Mouse (Mus musculus) MEL (cell line): ENCODE results near the gene Rsbn1l. TPM values are rescaled to one million over a fixed set of nuclear protein-coding genes. Genes with fewer than 3 reads are reported as not detected.

Experiments used
- DNase-seq: peaks from one replicate; pipeline ENCODE4 v3.0.0; 2011; ENCODE audit warnings: low read depth, low spot score
- H3K27ac ChIP-seq: 2 replicates; pipeline ENCODE4 v1.5.1; 2012; ENCODE audit warnings: low read depth, mild to moderate bottlenecking, control low read depth, low read length, moderate library complexity; ENCODE audit not compliant: control insufficient read depth
- H3K27me3 ChIP-seq, 2 experiments: fragments of 150-350 bp in 1 of 2; sonication (generic) in 1 of 2; 2 replicates each; pipeline ENCODE4 v1.6.1; 2012; ENCODE audit warnings: low read length in 2 of 2, mild to moderate bottlenecking in 2 of 2, improper control_type of control experiment in 1 of 2, moderate library complexity in 1 of 2; ENCODE audit not compliant: insufficient read depth in 2 of 2, control insufficient read depth in 1 of 2
- H3K36me3 ChIP-seq, 2 experiments: 2 replicates each; pipeline ENCODE4 v1.6.1; 2012 to 2014; ENCODE audit warnings: low read length in 2 of 2, improper control_type of control experiment in 1 of 2, inconsistent platforms in 1 of 2, mild to moderate bottlenecking in 1 of 2; ENCODE audit not compliant: insufficient read depth in 2 of 2, control insufficient read depth in 1 of 2
- H3K4me1 ChIP-seq, 2 experiments: fragments of 150-350 bp in 1 of 2; sonication (generic) in 1 of 2; 2 replicates each; pipeline ENCODE4 v1.6.1; 2012; ENCODE audit warnings: low read length in 2 of 2, improper control_type of control experiment in 1 of 2, mild to moderate bottlenecking in 1 of 2; ENCODE audit not compliant: insufficient read depth in 2 of 2, control insufficient read depth in 1 of 2
- H3K4me3 ChIP-seq, 2 experiments: fragments of 150-350 bp in 1 of 2; sonication (generic) in 1 of 2; 2 replicates each; pipeline ENCODE4 v1.5.1; 2012; ENCODE audit warnings: low read depth in 2 of 2, low read length in 2 of 2, mild to moderate bottlenecking in 2 of 2, moderate library complexity in 2 of 2, control low read depth in 1 of 2, improper control_type of control experiment in 1 of 2; ENCODE audit not compliant: control insufficient read depth in 1 of 2, insufficient read depth in 1 of 2
- H3K79me2 ChIP-seq: 2 replicates; pipeline ENCODE4 v1.6.1; 2012; ENCODE audit warnings: mild to moderate bottlenecking, low read length, moderate library complexity; ENCODE audit not compliant: control insufficient read depth, poor library complexity, insufficient read depth
- H3K9ac ChIP-seq: 2 replicates; pipeline ENCODE4 v1.6.1; 2012; ENCODE audit warnings: low read depth, mild to moderate bottlenecking, control low read depth, low read length, moderate library complexity; ENCODE audit not compliant: control insufficient read depth, poor library complexity, severe bottlenecking
- H3K9me3 ChIP-seq: fragments of 150-350 bp; sonication (generic); replicated peaks from 2 replicates; pipeline ENCODE4 v1.6.1; 2012; ENCODE audit warnings: mild to moderate bottlenecking, low read length, improper control_type of control experiment, moderate library complexity; ENCODE audit not compliant: insufficient read depth
- CTCF ChIP-seq, 3 experiments: IDR thresholded peaks in 2 of 3; conservative IDR thresholded peaks in 1 of 3; 2 replicates each; pipeline ENCODE4 v1.5.1; 2011 to 2012; ENCODE audit warnings: low read length in 3 of 3, low read depth in 2 of 3, mild to moderate bottlenecking in 2 of 3, improper control_type of control experiment in 1 of 3, inconsistent platforms in 1 of 3, mixed read lengths in 1 of 3, moderate library complexity in 1 of 3; ENCODE audit not compliant: control insufficient read depth in 1 of 3, insufficient read depth in 1 of 3, poor library complexity in 1 of 3, severe bottlenecking in 1 of 3
- E2F4 ChIP-seq: IDR thresholded peaks from 2 replicates; pipeline ENCODE4 v1.6.1; 2011; ENCODE audit warnings: low read depth, low read length, improper control_type of control experiment, borderline replicate concordance
- EP300 ChIP-seq, 2 experiments: IDR thresholded peaks; 2 replicates each; pipeline ENCODE4 v1.6.1; 2011; ENCODE audit warnings: improper control_type of control experiment in 2 of 2, low read length in 2 of 2, low read depth in 1 of 2, mild to moderate bottlenecking in 1 of 2
- GABPA ChIP-seq: IDR thresholded peaks from 2 replicates; pipeline ENCODE4 v1.6.1; 2012; ENCODE audit warnings: low read depth, mild to moderate bottlenecking, inconsistent platforms, low read length, improper control_type of control experiment, moderate library complexity
- GATA1 ChIP-seq: IDR thresholded peaks from 2 replicates; pipeline ENCODE4 v1.6.1; 2011; ENCODE audit warnings: low read depth, low read length, improper control_type of control experiment
- KAT2A ChIP-seq: conservative IDR thresholded peaks from 2 replicates; pipeline ENCODE4 v1.6.1; 2012; ENCODE audit warnings: low read depth, low read length, improper control_type of control experiment, inconsistent platforms
- MAFK ChIP-seq: IDR thresholded peaks from 2 replicates; pipeline ENCODE4 v1.6.1; 2011; ENCODE audit warnings: low read depth, mild to moderate bottlenecking, low read length, improper control_type of control experiment, borderline replicate concordance
- MAZ ChIP-seq: IDR thresholded peaks from 2 replicates; pipeline ENCODE4 v1.6.1; 2012; ENCODE audit warnings: low read depth, mild to moderate bottlenecking, inconsistent platforms, low read length, improper control_type of control experiment
- MEF2A ChIP-seq: IDR thresholded peaks from 2 replicates; pipeline ENCODE4 v1.6.1; 2014; ENCODE audit warnings: low read depth, mild to moderate bottlenecking, inconsistent platforms, low read length, improper control_type of control experiment; ENCODE audit not compliant: poor library complexity, insufficient replicate concordance, severe bottlenecking; ENCODE audit errors: extremely low read depth
- MYB ChIP-seq: IDR thresholded peaks from 2 replicates; pipeline ENCODE4 v1.6.1; 2011; ENCODE audit warnings: mild to moderate bottlenecking, low read depth, low read length, improper control_type of control experiment
- MYC ChIP-seq: IDR thresholded peaks from 2 replicates; pipeline ENCODE4 v1.6.1; 2011; ENCODE audit warnings: low read depth, mild to moderate bottlenecking, low read length, improper control_type of control experiment, moderate library complexity
- NELFE ChIP-seq: IDR thresholded peaks from 2 replicates; pipeline ENCODE4 v1.6.1; 2011; ENCODE audit warnings: low read depth, low read length, improper control_type of control experiment
- POLR2A ChIP-seq, 2 experiments: IDR thresholded peaks; 2 replicates each; pipeline ENCODE4 v1.6.1; 2011 to 2012; ENCODE audit warnings: low read length in 2 of 2, mild to moderate bottlenecking in 2 of 2, control low read depth in 1 of 2, improper control_type of control experiment in 1 of 2, low read depth in 1 of 2, moderate library complexity in 1 of 2; ENCODE audit not compliant: control insufficient read depth in 1 of 2, insufficient read depth in 1 of 2, poor library complexity in 1 of 2
- SMC3 ChIP-seq: IDR thresholded peaks from 2 replicates; pipeline ENCODE4 v1.6.1; 2011; ENCODE audit warnings: low read depth, low read length, improper control_type of control experiment
- TAL1 ChIP-seq: IDR thresholded peaks from 2 replicates; pipeline ENCODE4 v1.6.1; 2012; ENCODE audit warnings: mild to moderate bottlenecking, inconsistent platforms, low read length, moderate library complexity, mixed read lengths
- UBTF ChIP-seq: IDR thresholded peaks from 2 replicates; pipeline ENCODE4 v1.6.1; 2012; ENCODE audit warnings: low read depth, mild to moderate bottlenecking, inconsistent platforms, low read length, improper control_type of control experiment, moderate library complexity, borderline replicate concordance; ENCODE audit not compliant: insufficient read depth
- USF1 ChIP-seq: IDR thresholded peaks from 2 replicates; pipeline ENCODE4 v1.6.1; 2014; ENCODE audit warnings: low read depth, mild to moderate bottlenecking, inconsistent platforms, low read length, improper control_type of control experiment, moderate library complexity
- USF2 ChIP-seq, 2 experiments: IDR thresholded peaks; 2 replicates each; pipeline ENCODE4 v1.6.1; 2011 to 2012; ENCODE audit warnings: improper control_type of control experiment in 2 of 2, low read length in 2 of 2, borderline replicate concordance in 1 of 2, inconsistent platforms in 1 of 2, low read depth in 1 of 2, mild to moderate bottlenecking in 1 of 2; ENCODE audit not compliant: insufficient read depth in 1 of 2
- ZC3H11A ChIP-seq: IDR thresholded peaks from 2 replicates; pipeline ENCODE4 v1.6.1; 2012; ENCODE audit warnings: low read depth, mild to moderate bottlenecking, inconsistent platforms, low read length, improper control_type of control experiment
- ZKSCAN1 ChIP-seq: IDR thresholded peaks from 2 replicates; pipeline ENCODE4 v1.6.1; 2012; ENCODE audit warnings: low read depth, mild to moderate bottlenecking, inconsistent platforms, low read length, improper control_type of control experiment, moderate library complexity
- ZNF384 ChIP-seq: IDR thresholded peaks from 2 replicates; pipeline ENCODE4 v1.6.1; 2012; ENCODE audit warnings: low read depth, mild to moderate bottlenecking, inconsistent platforms, low read length, improper control_type of control experiment
- polyA plus RNA-seq, 2 experiments: library from polyadenylated mRNA; stranded (reverse) in 1 of 2; unstranded in 1 of 2; fragments of >175 nt in 1 of 2; fragments of >200 nt in 1 of 2; gene quantifications; 2 replicates each; pipeline versions ENCODE4 v1.2.1 to v1.2.4; 2012; ENCODE audit warnings: low replicate concordance in 2 of 2, low read depth in 1 of 2; ENCODE audit not compliant: insufficient read length in 2 of 2, insufficient read depth in 1 of 2, missing spikeins in 1 of 2
- total RNA-seq: library from RNA; depleted of rRNA; stranded (reverse); fragments of 300-350 nt; gene quantifications from 2 replicates; pipeline ENCODE4 v1.2.3, GENCODE M21; 2012

The Rsbn1l gene
- total and polyA plus RNA-seq, 3 experiments, result 5.0 to 78.2 (median 17.4) TPM

DNA sequence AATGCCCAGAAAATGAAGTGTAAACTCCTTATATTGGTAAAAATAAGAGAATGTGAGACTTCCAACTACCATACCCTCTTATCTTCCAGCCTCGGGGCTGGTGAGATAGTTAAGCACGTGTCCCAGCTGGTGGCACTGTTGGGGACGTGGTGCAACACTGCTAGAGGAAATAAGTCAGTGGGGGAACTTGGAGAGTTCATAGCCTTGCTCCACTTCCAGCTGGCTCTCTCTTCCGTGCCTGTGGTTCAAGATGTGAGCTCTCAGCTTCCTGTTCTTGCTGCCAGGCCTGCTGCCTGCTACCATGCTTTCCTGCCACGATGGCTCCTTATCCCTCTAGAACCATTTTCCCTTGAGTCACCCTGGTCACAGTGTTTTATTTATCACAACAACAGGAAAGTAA lies 15.0 kb downstream of the Rsbn1l start (continued):
- TF ChIP-seq MAFK, result no peak
- no peak for TF ChIP-seq MAZ
- TF ChIP-seq USF2 (IDR thresholded peaks at IDR 0.05; ENCODE audit: borderline replicate concordance in 1 of 2, insufficient read depth in 1 of 2, low read depth in 1 of 2, low read length in 2 of 2), result 0 out of 4 replicates have a peak, but pooled peaks of 1 of the 2 experiments have one; percentile 21
- TF ChIP-seq CTCF (IDR thresholded peaks at IDR 0.05 in 2 of 3, conservative IDR thresholded peaks at IDR 0.05 in 1 of 3; ENCODE audit: control insufficient read depth in 1 of 3, insufficient read depth in 1 of 3, low read depth in 2 of 3, low read length in 3 of 3, poor library complexity in 1 of 3, severe bottlenecking in 1 of 3), result 0 out of 6 replicates have a peak, but pooled peaks of 1 of the 3 experiments have one; percentile 13
- peak; percentile 91 for TF ChIP-seq TAL1
- TF ChIP-seq USF1, result peak; percentile 89
- TF ChIP-seq POLR2A (IDR thresholded peaks at IDR 0.05; ENCODE audit: control insufficient read depth in 1 of 2, insufficient read depth in 1 of 2, low read depth in 1 of 2, low read length in 2 of 2, poor library complexity in 1 of 2), result peak in 1 of 2 experiments; percentile 46; a peak in 2 of 4 replicates
- TF ChIP-seq E2F4, result no peak
- TF ChIP-seq EP300 (IDR thresholded peaks at IDR 0.05; ENCODE audit: low read depth in 1 of 2, low read length in 2 of 2), result peak; percentile 82 to 90
- no peak; the same call in 1 of the 2 replicates for TF ChIP-seq KAT2A
- TF ChIP-seq MYB, result no peak
- TF ChIP-seq SMC3, result no peak
- TF ChIP-seq ZNF384, result no peak
- peak; percentile 99 for TF ChIP-seq MYC
- no peak for TF ChIP-seq ZKSCAN1

DNA sequence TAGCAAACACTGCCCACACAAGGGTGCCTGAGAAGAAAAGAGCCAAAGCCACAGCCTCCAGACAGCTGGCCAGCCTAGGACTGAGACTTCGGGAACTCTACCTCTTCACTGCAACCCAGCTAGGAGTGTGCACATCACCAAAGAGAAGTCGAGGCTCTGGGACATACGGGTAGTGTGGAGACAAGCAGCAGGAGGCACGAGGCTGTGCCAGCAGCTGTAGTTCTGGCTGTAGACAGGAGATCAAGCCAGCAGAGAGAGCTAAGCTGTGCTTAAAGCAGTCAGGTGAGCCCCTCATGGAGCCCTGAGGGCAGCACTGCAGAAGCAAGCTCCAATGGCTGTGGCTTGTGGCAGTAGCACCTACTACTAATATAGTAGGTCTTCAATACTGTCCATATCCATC lies 15.5 kb downstream of the Rsbn1l start:
- Histone ChIP-seq H3K4me1 (peaks cover 32 to 51% of the 10 kb centered on the region in 2 experiments), H3K4me3 (no peak overlapping the region), H3K36me3 (peaks cover 4 to 42% of the 10 kb centered on the region in 2 experiments; a peak in 3 of 4 replicates), H3K9me3 (no peaks in the 10 kb centered on the region), H3K27ac (peak overlapping the region; percentile 72), H3K9ac (peak overlapping the region; percentile 10; the same call in 1 of the 2 replicates), H3K27me3 (no peaks in the 10 kb centered on the region), H3K79me2 (peaks cover 55% of the 10 kb centered on the region)
- TF ChIP-seq UBTF (no peak), E2F4 (no peak), ZC3H11A (no peak), MAFK (no peak), MEF2A (no peak), USF1 (no peak), GABPA (no peak), POLR2A (IDR thresholded peaks at IDR 0.05; ENCODE audit: control insufficient read depth in 1 of 2, insufficient read depth in 1 of 2, low read depth in 1 of 2, low read length in 2 of 2, poor library complexity in 1 of 2) (no peak), NELFE (no peak), GATA1 (no peak)
- DNase-seq, result no peak
